Mouse (Mus musculus) kidney, embryonic 16.5 days (tissue): ENCODE results near the gene Slc43a1. TPM values are rescaled to one million over a fixed set of nuclear protein-coding genes. Genes with fewer than 3 reads are reported as not detected.

Experiments
- ATAC-seq: fragments of 200-750 bp; cut with Nextera tagmentation; 2 replicates; pipeline ENCODE4 v1.8.0; 2017; ENCODE audit warnings: moderate TSS enrichment; ENCODE audit not compliant: low FRiP score, low TSS enrichment
- H3K27ac ChIP-seq: fragments of 300-500 bp; sonication (generic); 2 replicates; pipeline ENCODE4 v1.5.1; 2014; ENCODE audit warnings: low read length
- H3K27me3 ChIP-seq: fragments of 300-500 bp; sonication (generic); 2 replicates; pipeline ENCODE4 v1.6.1; 2014; ENCODE audit warnings: low read length, control low read depth, mixed read lengths; ENCODE audit not compliant: insufficient read depth
- H3K36me3 ChIP-seq: fragments of 300-500 bp; sonication (generic); 2 replicates; pipeline ENCODE4 v1.6.1; 2014; ENCODE audit warnings: low read length, control low read depth, mixed read lengths; ENCODE audit not compliant: insufficient read depth
- H3K4me1 ChIP-seq: fragments of 300-500 bp; sonication (generic); 2 replicates; pipeline ENCODE4 v1.6.1; 2014; ENCODE audit warnings: low read length, control low read depth, mixed read lengths; ENCODE audit not compliant: insufficient read depth
- H3K4me2 ChIP-seq: fragments of 300-500 bp; sonication (generic); replicated peaks from 2 replicates; pipeline ENCODE4 v1.6.1; 2014; ENCODE audit warnings: low read depth, low read length
- H3K4me3 ChIP-seq: fragments of 300-500 bp; sonication (generic); 2 replicates; pipeline ENCODE4 v1.5.1; 2014; ENCODE audit warnings: mild to moderate bottlenecking, low read length
- H3K9ac ChIP-seq: fragments of 300-500 bp; sonication (generic); replicated peaks from 2 replicates; pipeline ENCODE4 v1.6.1; 2014; ENCODE audit warnings: low read length
- H3K9me3 ChIP-seq: fragments of 300-500 bp; sonication (generic); 2 replicates; pipeline ENCODE4 v1.6.1; 2016; ENCODE audit warnings: low read length, control low read depth
- whole genome bisulfite sequencing: fragments of 180-500 bp; shearing (Covaris S2); extraction: QIAGEN DNeasy Blood & Tissue Kit; methylation state at CpG from one replicate; pipeline ENCODE4 v1.1.7; 2014; 5-methylcytosine and 5-hydroxymethylcytosine counted together
- polyA plus RNA-seq: library from polyadenylated mRNA; unstranded; fragments of >200 nt; fragmentation: Nextera tagmentation; extraction: Ambion mirVana; gene quantifications from 2 replicates; pipeline ENCODE4 v1.2.1, GENCODE M21; 2015

Slc43a1 gene
- polyA plus RNA-seq, 1 experiment from 2014 or later = 15.6 TPM

DNA sequence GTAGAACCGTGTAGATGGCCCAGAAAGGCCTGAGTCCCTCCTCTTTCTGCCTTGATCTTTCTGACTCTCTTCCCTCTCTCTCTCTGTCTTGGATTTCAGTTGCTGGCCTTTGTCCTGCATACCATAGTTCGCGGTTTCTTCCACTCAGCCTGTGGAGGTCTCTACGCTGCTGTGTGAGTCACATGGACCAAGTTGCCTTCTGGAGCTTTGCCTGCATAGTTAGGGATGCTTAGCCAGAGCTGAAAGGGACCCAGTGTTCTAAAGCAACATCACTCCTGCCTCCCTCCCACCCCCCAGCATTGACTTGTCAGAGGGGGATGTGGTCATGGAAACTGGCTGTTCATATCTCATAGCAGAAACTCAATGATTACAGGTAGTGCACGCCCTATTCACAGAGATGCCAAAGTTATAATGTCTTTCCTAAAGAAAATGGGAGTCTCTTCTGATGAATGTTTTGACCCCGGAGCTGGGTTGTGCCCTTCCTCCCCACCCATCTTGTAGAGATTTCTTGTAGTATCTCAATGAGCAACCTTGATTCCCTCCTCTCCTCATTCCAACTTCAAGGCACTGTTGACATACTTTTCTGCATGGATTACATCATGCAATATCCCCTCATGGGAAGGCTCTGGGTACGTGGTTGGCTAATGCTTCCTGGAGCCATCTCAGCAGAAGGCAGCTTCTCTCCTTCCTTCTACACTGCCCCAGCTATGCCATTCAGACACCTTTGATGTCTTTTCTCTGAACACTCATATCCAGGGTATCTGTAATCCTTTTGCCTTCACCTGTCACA is 21.5 kb downstream of the Slc43a1 start:
- Histone ChIP-seq H3K4me3 (no peak overlapping the region), H3K36me3 (peaks cover 22% of the 10 kb centered on the region), H3K9ac (no peak overlapping the region), H3K4me2 (no peak overlapping the region), H3K4me1 (no peaks in the 10 kb centered on the region), H3K27me3 (no peaks in the 10 kb centered on the region), H3K27ac (no peak overlapping the region), H3K9me3 (no peaks in the 10 kb centered on the region)
- WGBS = 88% methylated on average over 7 of the region's 7 CpGs
- ATAC-seq = no peak

DNA sequence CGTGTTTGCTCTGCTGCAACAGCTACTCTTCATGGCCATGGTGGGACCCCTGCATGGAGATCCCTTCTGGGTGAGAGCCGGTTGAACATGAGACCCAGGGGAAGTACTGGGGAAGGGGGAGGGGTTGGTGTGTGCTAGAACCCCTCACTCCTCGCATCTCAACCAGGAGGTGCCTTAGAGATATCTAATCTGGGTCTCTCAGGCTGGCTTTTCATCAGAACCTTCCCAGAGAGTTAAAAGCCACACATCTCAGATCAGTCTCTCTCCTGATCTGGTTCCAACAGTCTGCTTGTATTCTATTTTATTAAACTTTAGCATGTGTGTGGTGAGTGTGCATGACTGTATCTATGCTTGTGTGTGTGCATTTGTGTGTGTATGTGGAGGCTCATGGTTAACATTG is 22.8 kb downstream of the Slc43a1 start:
- H3K27ac ChIP-seq = no peak overlapping the region
- peaks cover 9% of the 10 kb centered on the region for H3K4me1 ChIP-seq
- H3K9me3 ChIP-seq = no peaks in the 10 kb centered on the region
- no peak overlapping the region for H3K9ac ChIP-seq
- peaks cover 5% of the 10 kb centered on the region for H3K27me3 ChIP-seq
- H3K36me3 ChIP-seq = peaks cover 22% of the 10 kb centered on the region
- WGBS = 75% methylated on average over 3 of the region's 3 CpGs
- no peak overlapping the region for H3K4me3 ChIP-seq
- ATAC-seq = no peak
- H3K4me2 ChIP-seq = no peak overlapping the region

DNA sequence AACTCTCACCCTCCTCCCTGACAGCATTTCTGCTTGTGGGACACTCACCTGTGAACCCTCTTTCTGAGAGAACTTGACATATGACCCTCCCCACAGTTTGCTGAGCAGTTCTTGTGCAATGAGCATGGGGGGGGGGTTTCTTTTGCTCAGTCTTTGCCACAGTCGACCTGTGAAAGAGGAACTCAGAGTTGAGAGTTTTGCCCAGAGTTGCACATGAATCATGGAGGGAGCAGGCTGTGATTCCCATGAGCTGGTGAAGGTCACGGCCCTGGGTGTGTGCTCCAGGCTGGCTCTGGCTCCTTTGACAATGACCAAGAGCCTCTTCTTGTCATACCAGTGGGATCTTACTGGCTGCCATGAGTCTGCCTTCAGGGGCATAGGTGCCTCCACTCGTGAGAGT is 23.6 kb downstream of the Slc43a1 start:
- Histone ChIP-seq H3K4me1 (peaks cover 10% of the 10 kb centered on the region), H3K36me3 (peaks cover 19% of the 10 kb centered on the region), H3K27ac (no peak overlapping the region), H3K4me3 (no peak overlapping the region), H3K9ac (no peak overlapping the region), H3K9me3 (no peaks in the 10 kb centered on the region), H3K4me2 (no peak overlapping the region), H3K27me3 (peaks cover 13% of the 10 kb centered on the region)
- 83% methylated on average over 3 of the region's 3 CpGs for WGBS
- no peak for ATAC-seq

DNA sequence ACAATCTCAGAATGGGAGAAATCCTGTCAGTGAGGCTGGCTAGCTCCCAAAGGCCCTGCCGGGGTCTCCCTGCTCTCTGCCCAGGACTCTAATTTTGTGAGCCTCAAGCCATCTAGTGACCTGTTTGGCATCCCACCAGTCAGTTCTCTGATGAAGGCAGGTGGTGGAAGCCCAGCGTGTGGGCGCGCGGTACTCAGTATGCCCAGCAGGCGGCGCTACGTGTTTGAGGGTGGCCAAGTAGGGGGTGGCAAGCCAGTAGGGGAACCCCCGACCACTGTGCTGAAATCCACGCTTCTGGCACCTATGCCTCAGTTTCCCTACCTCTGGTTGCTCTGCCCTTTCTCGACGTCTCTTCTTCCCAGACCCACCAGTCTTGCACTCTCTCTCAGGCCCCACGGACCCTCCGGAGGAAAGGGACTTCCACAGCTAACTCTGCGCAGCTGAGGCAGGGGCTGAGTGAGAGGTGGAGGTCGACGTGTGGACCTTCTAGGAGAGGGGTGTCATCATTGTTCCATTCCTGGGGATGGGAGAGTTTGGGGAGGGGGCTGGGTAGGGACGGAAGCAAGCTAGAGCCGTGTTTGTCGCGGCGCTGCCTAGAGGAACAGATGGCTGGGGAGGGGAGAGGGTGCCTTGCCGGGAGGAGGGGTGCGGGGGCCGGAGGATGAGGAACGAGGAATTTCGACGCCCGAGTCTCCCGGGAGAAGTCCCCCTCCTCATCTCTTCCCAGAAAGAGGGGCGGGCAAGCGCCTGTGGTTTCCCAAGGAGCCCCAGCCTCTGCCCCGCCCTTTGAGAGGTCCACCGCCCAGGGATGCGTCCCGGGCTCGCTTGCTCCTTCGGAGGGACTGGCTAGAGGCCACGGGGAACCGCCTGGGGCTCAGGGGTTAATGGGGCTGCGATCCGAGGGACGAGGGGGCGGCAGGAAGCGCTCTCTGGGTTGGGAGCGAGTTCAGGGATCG is 27.2 kb downstream of the Slc43a1 start:
- H3K4me2 ChIP-seq = peak overlapping the region; percentile 61
- peaks cover 10% of the 10 kb centered on the region for H3K4me1 ChIP-seq
- H3K9me3 ChIP-seq = no peaks in the 10 kb centered on the region
- H3K4me3 ChIP-seq = peak overlapping the region; percentile 39
- peaks cover 6% of the 10 kb centered on the region for H3K36me3 ChIP-seq
- ATAC-seq = peak; percentile 42; the same call in 1 of the 2 replicates
- WGBS = under 1% methylated on average over 45 of the region's 47 CpGs
- H3K27ac ChIP-seq = no peak overlapping the region
- H3K9ac ChIP-seq = peak overlapping the region; percentile 54
- peaks cover 42% of the 10 kb centered on the region for H3K27me3 ChIP-seq

DNA sequence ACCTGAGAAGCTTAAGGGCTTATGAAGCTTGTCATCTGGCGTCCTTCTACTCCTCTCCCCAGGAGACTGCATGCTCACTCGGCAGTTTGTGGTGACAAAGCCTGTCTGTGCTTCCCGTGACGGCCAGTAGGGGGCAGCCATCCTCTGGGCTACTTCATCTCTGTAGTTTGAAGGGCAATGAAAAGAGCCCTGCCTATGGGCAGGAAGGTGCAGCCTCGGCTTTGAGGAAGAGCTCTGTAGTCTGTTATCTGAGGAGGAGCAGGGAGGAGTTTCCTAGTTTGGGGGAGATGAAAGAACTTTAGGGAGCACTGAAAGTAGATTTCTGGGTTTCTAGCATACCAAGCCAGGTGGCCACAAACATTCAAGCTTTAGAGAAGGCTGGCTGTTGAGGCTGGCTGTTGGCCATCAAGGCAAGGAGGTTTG is 29.9 kb downstream of the Slc43a1 start:
- ATAC-seq = no peak

DNA sequence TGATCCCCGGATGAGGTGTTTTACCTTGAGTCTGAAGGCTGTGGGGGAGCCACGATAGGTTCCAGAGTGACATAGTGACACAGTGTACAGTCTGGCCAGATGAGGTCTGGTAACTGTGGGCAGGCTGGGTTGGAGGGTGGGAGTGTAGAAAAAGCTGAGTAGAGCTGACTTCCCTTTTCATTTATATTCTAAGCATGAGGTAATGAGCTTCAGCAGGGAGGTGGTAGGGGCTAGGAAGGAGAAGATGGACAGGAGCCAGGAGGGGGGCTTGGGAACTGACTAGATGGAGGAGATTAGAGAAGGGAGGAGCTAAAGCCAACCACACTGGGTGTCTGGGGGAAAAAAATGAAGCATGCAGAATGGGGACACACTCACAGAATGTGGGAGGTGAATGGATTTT is 30.3 kb downstream of the Slc43a1 start:
- Histone ChIP-seq H3K9ac (no peak overlapping the region), H3K4me3 (no peak overlapping the region), H3K9me3 (no peaks in the 10 kb centered on the region), H3K36me3 (no peaks in the 10 kb centered on the region), H3K4me2 (no peak overlapping the region), H3K27me3 (peaks cover 72% of the 10 kb centered on the region), H3K4me1 (peaks cover 20% of the 10 kb centered on the region), H3K27ac (no peak overlapping the region)
- no peak for ATAC-seq
- 63% methylated on average over 2 of the region's 2 CpGs for WGBS

More for the DNA sequence above, 29.9 kb downstream of the Slc43a1 start:
- Histone ChIP-seq H3K4me1 (peaks cover 20% of the 10 kb centered on the region), H3K4me2 (no peak overlapping the region), H3K27me3 (peaks cover 67% of the 10 kb centered on the region), H3K4me3 (no peak overlapping the region), H3K9me3 (no peaks in the 10 kb centered on the region), H3K9ac (no peak overlapping the region), H3K36me3 (no peaks in the 10 kb centered on the region), H3K27ac (no peak overlapping the region)
- 7% methylated on average over 5 of the region's 5 CpGs for WGBS

DNA sequence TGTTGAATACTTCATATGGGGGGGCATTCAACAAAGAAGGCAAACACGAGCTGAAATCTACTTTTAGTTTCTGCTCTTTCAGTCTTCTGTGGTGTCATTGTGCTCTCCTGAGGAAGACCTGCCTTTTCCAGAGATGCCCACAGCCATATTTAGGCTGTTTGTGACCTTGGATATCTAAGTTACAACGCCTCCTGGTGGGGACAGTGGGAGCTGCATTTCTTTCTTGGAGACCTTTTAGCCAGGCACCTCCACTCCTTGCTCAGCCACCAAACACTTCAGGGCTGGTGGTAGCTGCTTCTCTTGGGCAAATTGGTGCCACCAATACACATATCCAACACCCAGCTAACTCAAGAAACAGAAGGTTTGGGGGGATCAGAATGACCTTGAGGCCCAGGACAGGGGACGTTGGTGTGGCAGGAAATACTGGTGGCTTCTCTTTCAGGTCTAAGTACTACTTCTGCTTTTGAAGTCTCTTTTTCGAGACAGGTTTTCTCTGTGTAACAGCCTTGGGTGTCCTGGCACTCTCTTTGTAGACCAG is 32.0 kb downstream of the Slc43a1 start:
- 60% methylated on average over 4 of the region's 4 CpGs for WGBS
- Histone ChIP-seq H3K36me3 (no peaks in the 10 kb centered on the region), H3K27ac (no peak overlapping the region), H3K27me3 (peaks cover 89% of the 10 kb centered on the region), H3K4me1 (peaks cover 18% of the 10 kb centered on the region), H3K4me3 (no peak overlapping the region), H3K4me2 (no peak overlapping the region), H3K9ac (no peak overlapping the region), H3K9me3 (no peaks in the 10 kb centered on the region)
- ATAC-seq = no peak

DNA sequence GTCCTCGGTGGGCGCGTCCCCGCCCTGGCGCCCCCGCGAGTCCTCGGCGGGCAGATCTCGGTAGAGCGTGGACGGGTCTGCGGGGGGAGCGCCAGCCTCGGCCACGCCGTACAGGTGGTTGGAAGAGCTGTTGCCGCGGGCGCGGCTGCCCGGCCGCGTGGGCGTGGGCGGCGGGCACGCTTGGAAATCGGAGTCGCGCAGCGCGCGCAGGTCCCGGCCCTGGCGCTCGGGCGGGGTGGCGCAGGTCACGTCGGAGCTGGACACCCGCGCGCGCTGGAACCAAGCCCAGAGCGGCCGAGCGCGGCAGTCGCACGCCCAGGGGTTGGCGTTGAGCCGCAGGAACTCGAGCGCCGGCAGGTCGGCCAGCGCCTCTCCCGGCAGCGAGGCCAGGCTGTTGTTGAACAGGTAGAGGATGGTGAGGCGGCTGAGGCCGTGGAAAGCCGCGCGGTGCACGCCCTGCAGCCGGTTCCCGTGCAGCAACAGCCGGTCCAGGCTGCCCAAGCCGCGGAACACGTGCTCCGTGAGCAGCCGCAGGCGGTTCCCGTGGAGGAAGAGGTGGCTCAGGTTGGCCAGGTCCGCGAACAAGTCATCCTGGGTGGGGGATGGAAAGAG is 33.6 kb downstream of the Slc43a1 start:
- peak; percentile 63 for ATAC-seq
- WGBS = under 1% methylated on average over 73 of the region's 78 CpGs

DNA sequence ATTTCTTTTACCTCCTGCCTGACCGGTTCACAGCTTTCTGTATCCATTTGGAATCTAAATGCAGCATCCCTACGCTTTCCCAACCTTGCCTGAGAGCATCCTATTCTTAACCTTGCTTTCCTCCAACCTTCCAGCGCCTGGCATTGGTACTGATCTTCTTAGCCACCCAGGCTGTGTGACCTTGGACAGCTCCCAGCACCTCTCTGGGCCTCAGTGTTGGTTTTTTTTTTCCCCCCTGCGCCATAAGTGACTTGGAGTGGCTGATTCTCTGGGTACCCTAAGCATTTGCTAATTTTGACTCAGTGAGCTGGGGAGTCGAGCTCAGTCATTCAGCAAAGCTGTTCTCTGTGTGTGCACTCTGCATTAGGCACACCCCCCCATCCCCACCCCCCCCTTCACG is 37.2 kb downstream of the Slc43a1 start:
- Histone ChIP-seq H3K4me3 (no peak overlapping the region), H3K4me2 (no peak overlapping the region), H3K36me3 (no peaks in the 10 kb centered on the region), H3K4me1 (peaks cover 10% of the 10 kb centered on the region; the same call in 1 of the 2 replicates), H3K9ac (no peak overlapping the region), H3K27me3 (peaks cover 50% of the 10 kb centered on the region), H3K9me3 (no peaks in the 10 kb centered on the region), H3K27ac (no peak overlapping the region)
- ATAC-seq = no peak
- 55% methylated on average over 6 of the region's 6 CpGs for WGBS

More for the DNA sequence above, 33.6 kb downstream of the Slc43a1 start:
- Histone ChIP-seq H3K9me3 (no peaks in the 10 kb centered on the region), H3K9ac (peak overlapping the region; percentile 58), H3K4me2 (peak overlapping the region; percentile 95), H3K27ac (no peak overlapping the region), H3K36me3 (no peaks in the 10 kb centered on the region), H3K4me1 (peaks cover 10% of the 10 kb centered on the region; the same call in 1 of the 2 replicates), H3K27me3 (peaks cover 76% of the 10 kb centered on the region), H3K4me3 (peak overlapping the region; percentile 53)
